Mouse (Mus musculus) testis, adult 2 months (tissue): Measurements from ENCODE around the gene Vmn2r30. TPM values are rescaled to one million over a fixed set of nuclear protein-coding genes. Genes with fewer than 3 reads are reported as not detected.
"Not testable (repeated sequence)": the region's sequence is repeated elsewhere in the genome, so short reads cannot be mapped to it uniquely, and the experiment has no call there.

Experiments used
- H3K27ac ChIP-seq: fragments of 200-500 bp; 2 replicates; pipeline ENCODE4 v1.5.1; 2012; ENCODE audit warnings: low read depth, low read length; ENCODE audit not compliant: control insufficient read depth, insufficient read depth
- H3K27me3 ChIP-seq: fragments of 200-500 bp; 2 replicates; pipeline ENCODE4 v1.6.1; 2012; ENCODE audit warnings: mild to moderate bottlenecking, low read length, moderate library complexity; ENCODE audit not compliant: control insufficient read depth, insufficient read depth
- H3K36me3 ChIP-seq: fragments of 200-500 bp; 2 replicates; pipeline ENCODE4 v1.6.1; 2012; ENCODE audit warnings: mild to moderate bottlenecking, low read length; ENCODE audit not compliant: control insufficient read depth, insufficient read depth
- H3K4me1 ChIP-seq: fragments of 200-500 bp; 2 replicates; pipeline ENCODE4 v1.6.1; 2012; ENCODE audit warnings: low read length; ENCODE audit not compliant: control insufficient read depth, insufficient read depth
- H3K4me3 ChIP-seq: fragments of 200-500 bp; 2 replicates; pipeline ENCODE4 v1.5.1; 2012; ENCODE audit warnings: low read depth, mild to moderate bottlenecking, low read length, moderate library complexity, mixed read lengths; ENCODE audit not compliant: control insufficient read depth
- CTCF ChIP-seq: fragments of 200-500 bp; IDR thresholded peaks from 2 replicates; pipeline ENCODE4 v1.5.1; 2012; ENCODE audit warnings: low read depth, mild to moderate bottlenecking, inconsistent platforms, low read length, moderate library complexity; ENCODE audit not compliant: control insufficient read depth, insufficient read depth, insufficient replicate concordance
- POLR2A ChIP-seq: fragments of 200-500 bp; IDR thresholded peaks from 2 replicates; pipeline ENCODE4 v1.6.1; 2012; ENCODE audit warnings: low read depth, mild to moderate bottlenecking, inconsistent platforms, low read length, moderate library complexity; ENCODE audit not compliant: control insufficient read depth
- polyA plus RNA-seq: library from polyadenylated mRNA; depleted of rRNA; stranded (reverse); fragments of >200 nt; gene quantifications from 2 replicates; pipeline ENCODE4 v1.2.3, GENCODE M21; 2012; rRNA removed

Gene Vmn2r30
- not detected in 2 replicates for polyA plus RNA-seq

GRCm38 (mm10) chr7:7337509-7337908 is at the start of gene Vmn2r30:
TSS of gene Vmn2r30 (minus strand) at chr7:7337609.
- H3K27ac ChIP-seq, H3K4me1 ChIP-seq, H3K27me3 ChIP-seq, H3K36me3 ChIP-seq, H3K4me3 ChIP-seq: not testable (repeated sequence)

GRCm38 (mm10) chr7:7374431-7374830 is 37.0 kb upstream of the Vmn2r30 start, which contains the start of gene Gm45783:
TSS of gene Gm45783 (minus strand) at chr7:7374573.
- not testable (repeated sequence) for H3K27ac ChIP-seq, H3K27me3 ChIP-seq, H3K4me1 ChIP-seq, H3K4me3 ChIP-seq, H3K36me3 ChIP-seq

DNA sequence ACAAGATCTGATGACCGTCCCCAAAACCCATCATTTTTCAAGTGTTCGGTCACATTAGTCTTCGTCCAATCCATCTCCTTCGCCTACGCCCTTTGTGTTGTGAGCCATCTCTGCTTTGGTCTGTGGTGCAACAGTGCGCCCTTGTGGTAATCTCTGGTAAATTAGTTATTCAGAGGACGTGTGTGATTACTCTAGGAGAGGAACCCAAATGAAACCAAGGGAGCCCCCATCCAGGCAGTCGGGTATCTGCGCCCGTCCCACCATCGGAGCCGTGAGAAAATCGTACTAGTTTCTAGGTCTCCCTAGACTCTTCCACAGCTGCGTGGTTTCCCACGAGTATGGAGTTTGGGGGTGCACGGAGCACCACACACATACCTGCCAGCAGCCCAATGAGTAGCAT is 41.8 kb downstream of the Vmn2r30 start:
- Histone ChIP-seq H3K4me1 (peaks cover 24% of the 10 kb centered on the region), H3K4me3 (peak overlapping the region; percentile 94), H3K36me3 (peaks cover 3% of the 10 kb centered on the region; the same call in 1 of the 2 replicates), H3K27me3 (no peaks in the 10 kb centered on the region), H3K27ac (no peak overlapping the region)
- TF ChIP-seq POLR2A, result no peak
- TF ChIP-seq CTCF, result no peak

DNA sequence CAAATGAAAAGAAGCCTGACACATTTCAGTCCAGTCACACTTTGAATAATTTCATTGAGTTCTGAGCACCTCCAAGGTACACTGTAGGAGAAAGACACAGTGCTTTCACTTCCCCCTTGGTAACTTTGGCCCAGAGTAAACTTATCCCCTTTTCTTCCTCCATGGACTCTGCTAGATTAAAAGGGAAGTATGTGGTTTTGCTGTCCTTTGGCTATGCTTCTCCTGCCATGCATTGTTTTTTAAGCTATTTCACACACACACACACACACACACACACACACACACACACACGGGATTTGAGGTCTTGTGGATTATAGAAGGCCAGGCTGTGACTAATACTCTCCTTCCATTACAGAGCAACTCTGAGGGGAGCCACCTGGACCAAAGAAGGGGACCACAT is 56.0 kb downstream of the Vmn2r30 start:
- Histone ChIP-seq H3K4me3 (no peak overlapping the region), H3K27ac (no peak overlapping the region), H3K36me3 (no peaks in the 10 kb centered on the region), H3K4me1 (0 out of 2 replicates have a peak, but pooled peaks cover 2% of the 10 kb centered on the region), H3K27me3 (no peaks in the 10 kb centered on the region)
- TF ChIP-seq POLR2A, result no peak
- no peak for TF ChIP-seq CTCF

- not testable (repeated sequence) for H3K4me1 ChIP-seq, H3K36me3 ChIP-seq, H3K27me3 ChIP-seq
- Histone ChIP-seq H3K4me3 (peak within 1 kb of the TSS; percentile 92), H3K27ac (peak within 1 kb of the TSS; percentile 57)
- TF ChIP-seq CTCF, result peak; percentile 98
- peak; percentile 28; the same call in 1 of the 2 replicates for TF ChIP-seq POLR2A
Measured at GRCm38 (mm10) chr7:7277966-7278567, 59.3 kb downstream of the Vmn2r30 start, which contains the start of gene Gm45844. TSS of gene Gm45844 (minus strand) at chr7:7278289.

GRCm38 (mm10) chr7:7277556-7277955 is 59.9 kb downstream of the Vmn2r30 start:
- peak overlapping the region; percentile 92 for H3K4me3 ChIP-seq
- not testable (repeated sequence) for H3K36me3 ChIP-seq, H3K27me3 ChIP-seq, H3K4me1 ChIP-seq, H3K27ac ChIP-seq

Other genes with a start within 250 kb of the Vmn2r30 start
- gene Zfp954, start 216.1 kb downstream of the Vmn2r30 start, polyA plus RNA-seq, result 1.4 TPM in 2 replicates
- gene Zfp773, start 200.9 kb downstream of the Vmn2r30 start, polyA plus RNA-seq, result 0.06 and 0.10 TPM in 2 replicates
- 0.06 and 0.15 TPM in 2 replicates for gene Zfp418, start 166.3 kb downstream of the Vmn2r30 start, polyA plus RNA-seq
- gene Zfp772, start 127.6 kb downstream of the Vmn2r30 start, polyA plus RNA-seq, result 0.75 and 1.2 TPM in 2 replicates
- 0.85 and 1.0 TPM in 2 replicates for gene Vmn2r29, start 90.3 kb downstream of the Vmn2r30 start, polyA plus RNA-seq
- gene Gm45844, start 59.3 kb downstream of the Vmn2r30 start, polyA plus RNA-seq, result 1.8 TPM in 2 replicates
- 23.8 and 24.6 TPM in 2 replicates for gene Clcn4, start 36.8 kb downstream of the Vmn2r30 start, polyA plus RNA-seq
- not detected in 2 replicates for gene Gm45783, start 37.0 kb upstream of the Vmn2r30 start, polyA plus RNA-seq
- not detected in 2 replicates for gene Vmn2r31, start 62.1 kb upstream of the Vmn2r30 start, polyA plus RNA-seq
- gene Vmn2r32, start 142.4 kb upstream of the Vmn2r30 start, polyA plus RNA-seq, result not detected in 2 replicates
- not detected in 2 replicates for gene Vmn2r33, start 229.2 kb upstream of the Vmn2r30 start, polyA plus RNA-seq